Mouse (Mus musculus) liver, postnatal 0 days (tissue): ENCODE results near the gene Snai3. TPM values are rescaled to one million over a fixed set of nuclear protein-coding genes. Genes with fewer than 3 reads are reported as not detected.

Source experiments
- ATAC-seq: fragments of 200-750 bp; cut with Nextera tagmentation; 2 replicates; pipeline ENCODE4 v1.8.0; 2017; ENCODE audit warnings: mild to moderate bottlenecking, moderate library complexity
- DNase-seq: peaks from one replicate; pipeline ENCODE4 v3.0.0-alpha.2; 2016
- H3K27ac ChIP-seq: fragments of 300-500 bp; sonication (generic); 2 replicates; pipeline ENCODE4 v1.5.1; 2014; ENCODE audit warnings: antibody characterized with exemption, moderate library complexity, mild to moderate bottlenecking, low read depth
- H3K27me3 ChIP-seq: fragments of 300-500 bp; sonication (generic); 2 replicates; pipeline ENCODE4 v1.6.1; 2014; ENCODE audit warnings: low read length, control low read depth, mixed read lengths; ENCODE audit not compliant: insufficient read depth
- H3K36me3 ChIP-seq: fragments of 300-500 bp; sonication (generic); replicated peaks from 2 replicates; pipeline ENCODE4 v1.6.1; 2014; ENCODE audit warnings: mild to moderate bottlenecking, control low read depth, low read length, moderate library complexity, mixed read lengths; ENCODE audit not compliant: insufficient read depth
- H3K4me1 ChIP-seq: fragments of 300-500 bp; sonication (generic); 2 replicates; pipeline ENCODE4 v1.6.1; 2014; ENCODE audit warnings: antibody characterized with exemption, mild to moderate bottlenecking, control low read depth; ENCODE audit not compliant: insufficient read depth
- H3K4me2 ChIP-seq: fragments of 300-500 bp; sonication (generic); 2 replicates; pipeline ENCODE4 v1.6.1; 2014; ENCODE audit warnings: low read depth, mild to moderate bottlenecking, low read length, moderate library complexity, mixed read lengths
- H3K4me3 ChIP-seq: fragments of 300-500 bp; sonication (generic); 2 replicates; pipeline ENCODE4 v1.5.1; 2014; ENCODE audit warnings: low read depth, low read length
- H3K9ac ChIP-seq: fragments of 300-500 bp; sonication (generic); replicated peaks from 2 replicates; pipeline ENCODE4 v1.6.1; 2014; ENCODE audit warnings: mild to moderate bottlenecking, moderate library complexity
- H3K9me3 ChIP-seq: fragments of 300-500 bp; sonication (generic); 2 replicates; pipeline ENCODE4 v1.6.1; 2016; ENCODE audit warnings: mild to moderate bottlenecking, control low read depth, low read length, mixed read lengths
- CTCF ChIP-seq: sonication (generic); IDR thresholded peaks from 2 replicates; pipeline ENCODE4 v1.5.1; 2016; ENCODE audit warnings: antibody characterized with exemption, low read depth
- EP300 ChIP-seq: IDR thresholded peaks from 2 replicates; pipeline ENCODE4 v1.6.1; 2016; ENCODE audit warnings: antibody characterized with exemption, low read depth, mild to moderate bottlenecking
- WGBS: fragments of 180-500 bp; shearing (Covaris S2); extraction: QIAGEN DNeasy Blood & Tissue Kit; methylation state at CpG from one replicate; pipeline ENCODE4 v1.1.7; 2014; ENCODE audit not compliant: insufficient replicate concordance; 5-methylcytosine and 5-hydroxymethylcytosine counted together
- polyA plus RNA-seq: library from polyadenylated mRNA; unstranded; fragments of >200 nt; fragmentation: Nextera tagmentation; extraction: Ambion mirVana; gene quantifications from 2 replicates; pipeline ENCODE4 v1.2.1, GENCODE M21; 2015

The Snai3 gene
- polyA plus RNA-seq, result 1.4 and 3.4 TPM in 2 replicates

DNA sequence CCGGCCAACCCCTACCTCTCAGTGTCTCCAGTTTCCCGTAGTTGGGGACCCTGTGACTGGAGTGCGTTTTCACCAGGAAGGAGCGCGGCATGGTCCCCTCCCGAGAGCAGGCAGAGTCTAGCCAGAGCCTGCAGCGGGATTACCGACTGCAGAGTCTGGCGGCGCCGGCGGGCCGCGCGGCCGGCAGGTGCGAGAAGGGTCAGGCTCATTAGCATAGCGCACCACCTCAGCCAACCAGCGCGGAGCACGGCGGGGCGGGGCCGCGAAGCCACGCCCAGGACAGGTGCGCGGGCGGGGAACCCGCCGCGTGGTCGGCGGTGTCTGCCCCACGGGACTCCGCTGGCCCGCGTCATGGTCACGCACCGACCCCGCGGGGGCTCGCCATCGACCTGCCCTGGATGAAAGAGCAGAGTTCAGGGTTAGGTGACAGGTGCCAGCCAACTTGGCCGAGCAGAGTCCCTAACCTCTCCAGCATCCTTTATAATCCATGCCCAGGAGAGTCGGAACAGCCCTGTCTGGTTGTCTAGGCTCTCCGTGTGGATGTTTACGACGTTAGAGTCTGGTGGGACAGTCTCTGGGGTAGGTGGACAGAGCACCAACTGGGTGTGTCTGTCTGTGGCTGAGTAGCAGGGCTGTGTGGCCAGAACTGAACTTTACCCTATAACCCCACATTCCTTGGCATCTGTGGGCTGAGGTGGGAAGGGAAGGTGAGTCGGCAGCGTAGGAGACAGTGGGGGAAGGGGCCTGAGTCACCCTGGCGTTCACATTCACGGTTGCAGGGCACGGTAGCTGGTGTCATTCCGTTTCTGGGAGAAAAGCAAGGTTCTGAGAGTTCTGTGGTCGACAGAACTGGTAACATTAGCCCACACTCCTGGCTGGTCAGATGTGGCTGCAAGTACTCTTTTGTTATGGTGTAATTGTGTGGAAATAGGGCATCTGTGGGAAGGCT, at the start of gene Snai3:
Snai3 (minus strand) TSS at position 210 of the 949 bp plus-strand sequence.
- WGBS, result 4% methylated on average over 56 of the region's 56 CpGs
- H3K27me3 ChIP-seq, result peaks cover 23% of the 10 kb centered on the region
- peak; percentile 86 for ATAC-seq

DNA sequence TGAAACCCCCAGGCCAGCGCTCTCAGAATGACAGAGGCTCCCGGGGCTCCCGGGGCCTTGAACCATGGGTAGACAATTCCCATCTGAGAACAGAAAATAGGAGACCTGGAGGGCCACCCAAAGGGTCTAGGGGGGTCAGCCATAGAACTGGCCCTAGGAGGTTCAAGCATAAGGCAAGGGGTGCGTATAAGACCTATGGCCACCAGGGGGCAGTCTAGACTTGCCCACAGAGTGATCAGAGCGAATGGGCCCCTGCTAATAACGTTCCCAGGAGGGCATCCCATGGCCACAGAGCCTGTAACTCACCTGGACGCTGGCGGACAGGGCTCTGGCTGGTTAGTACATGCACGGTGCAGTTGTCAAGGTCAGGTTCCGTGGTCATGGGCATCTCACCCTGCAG, 40.3 kb upstream of the Snai3 start:
- 40% methylated on average over 10 of the region's 10 CpGs for WGBS
- peak; percentile 84 for DNase-seq

More for the DNA sequence above, at the start of gene Snai3:
- H3K4me1 ChIP-seq, result peaks cover 52% of the 10 kb centered on the region
- H3K27ac ChIP-seq, result no peak within 1 kb of the TSS; the same call in 1 of the 2 replicates
- peak; percentile 82 for DNase-seq
- H3K4me3 ChIP-seq, result peak within 1 kb of the TSS; percentile 31
- no peak within 1 kb of the TSS; the same call in 1 of the 2 replicates for H3K9ac ChIP-seq
- H3K36me3 ChIP-seq, result 0 out of 2 replicates have a peak, but pooled peaks cover 2% of the 10 kb centered on the region
- TF ChIP-seq EP300 (no peak), CTCF (no peak)
- H3K4me2 ChIP-seq, result peak within 1 kb of the TSS; percentile 63
- H3K9me3 ChIP-seq, result no peaks in the 10 kb centered on the region

DNA sequence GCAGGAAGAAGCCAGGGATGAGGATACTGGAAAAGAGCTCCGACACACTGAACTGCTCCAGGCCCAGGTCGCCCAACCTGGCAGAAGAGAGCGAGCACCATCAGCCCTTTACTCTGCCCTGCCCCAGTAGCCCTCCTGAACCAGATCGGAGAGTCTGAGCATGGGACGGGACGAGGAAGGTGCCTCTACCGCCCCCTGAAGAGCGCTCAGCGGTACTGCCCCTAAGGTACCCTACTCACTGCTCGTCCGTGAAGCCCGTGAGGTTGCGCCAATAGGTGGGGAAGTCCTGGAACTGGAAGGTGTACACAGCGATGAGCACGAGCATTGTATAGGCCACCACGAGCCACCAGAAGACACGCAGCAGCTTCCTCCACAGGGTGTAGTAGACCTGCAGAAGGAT, 37.4 kb upstream of the Snai3 start:
- DNase-seq, result no peak
- Histone ChIP-seq H3K4me3 (no peak overlapping the region), H3K9ac (no peak overlapping the region), H3K36me3 (peaks cover 62% of the 10 kb centered on the region), H3K9me3 (no peaks in the 10 kb centered on the region), H3K27ac (peak overlapping the region; percentile 1; the same call in 1 of the 2 replicates), H3K4me2 (no peak overlapping the region), H3K4me1 (no peaks in the 10 kb centered on the region), H3K27me3 (no peaks in the 10 kb centered on the region)
- TF ChIP-seq CTCF (peak; percentile 58), EP300 (no peak)
- 73% methylated on average over 17 of the region's 17 CpGs for WGBS
- no peak for ATAC-seq

More for the DNA sequence above, 40.3 kb upstream of the Snai3 start:
- Histone ChIP-seq H3K36me3 (peaks cover 45% of the 10 kb centered on the region), H3K4me1 (no peaks in the 10 kb centered on the region), H3K4me3 (no peak overlapping the region), H3K27ac (no peak overlapping the region), H3K9ac (no peak overlapping the region), H3K4me2 (no peak overlapping the region), H3K9me3 (no peaks in the 10 kb centered on the region), H3K27me3 (no peaks in the 10 kb centered on the region)
- peak; percentile 77 for ATAC-seq
- TF ChIP-seq CTCF (peak; percentile 98), EP300 (no peak)

DNA sequence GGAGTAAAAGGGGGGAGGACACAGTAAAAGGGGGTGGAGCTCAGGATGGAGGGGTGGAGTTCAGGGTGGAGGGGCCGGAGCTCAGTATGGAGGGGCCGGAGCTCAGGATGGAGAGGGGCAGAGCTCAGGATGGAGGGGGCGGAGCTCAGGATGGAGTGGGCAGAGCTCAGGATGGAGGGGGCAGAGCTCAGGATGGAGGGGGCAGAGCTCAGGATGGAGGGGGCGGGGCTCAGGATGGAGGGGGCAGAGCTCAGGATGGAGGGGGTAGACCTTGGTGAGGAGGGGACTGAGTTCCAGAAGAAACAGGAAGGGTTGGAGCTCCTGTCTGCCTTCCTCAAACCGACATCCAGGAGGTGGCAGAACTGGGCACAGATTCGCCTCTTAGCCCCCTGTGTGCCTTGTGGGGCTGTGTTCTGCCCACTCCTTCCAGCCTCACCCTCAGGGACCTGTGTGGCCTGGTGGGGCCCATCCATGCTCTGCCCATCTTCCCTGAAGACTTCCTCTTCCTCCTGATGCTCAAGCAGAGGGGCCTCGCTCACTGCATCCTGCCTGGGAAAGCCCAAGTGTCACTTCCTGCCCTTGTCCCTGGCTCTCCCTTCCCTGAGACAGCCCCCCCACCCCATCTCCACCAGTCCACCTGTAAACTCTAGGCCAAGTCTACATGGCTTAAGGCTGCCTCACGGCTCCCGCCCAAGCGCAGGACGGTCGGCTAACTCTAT, 36.6 kb upstream of the Snai3 start:
- H3K36me3 ChIP-seq, result peaks cover 62% of the 10 kb centered on the region
- no peak overlapping the region for H3K4me3 ChIP-seq
- DNase-seq, result no peak
- no peaks in the 10 kb centered on the region for H3K4me1 ChIP-seq
- H3K9ac ChIP-seq, result no peak overlapping the region
- H3K27ac ChIP-seq, result peak overlapping the region; percentile 1; the same call in 1 of the 2 replicates
- H3K4me2 ChIP-seq, result no peak overlapping the region
- H3K27me3 ChIP-seq, result no peaks in the 10 kb centered on the region
- ATAC-seq, result 0 out of 2 replicates have a peak, but pooled peaks have one; percentile 20
- WGBS, result 83% methylated on average over 10 of the region's 12 CpGs
- no peaks in the 10 kb centered on the region for H3K9me3 ChIP-seq
- TF ChIP-seq CTCF (no peak), EP300 (no peak)

DNA sequence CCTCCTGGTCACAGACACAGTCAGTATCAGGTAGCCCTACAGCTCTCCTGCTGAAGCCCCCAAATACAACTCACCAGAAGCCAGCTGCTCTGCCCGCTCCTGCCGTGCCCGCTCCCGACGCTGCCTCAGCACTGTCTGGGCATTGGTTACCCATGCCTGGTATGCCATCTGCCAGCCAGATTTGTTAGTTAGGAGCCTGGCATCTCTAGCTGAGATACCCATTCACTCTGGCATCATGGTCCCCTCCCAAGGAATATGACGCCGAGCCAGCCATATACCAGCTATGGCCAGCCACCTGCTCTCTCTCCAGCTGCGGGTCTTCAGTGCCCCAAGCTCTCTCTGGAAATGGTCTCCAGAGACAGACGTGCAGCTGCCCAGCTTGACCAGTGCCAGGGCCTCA, 27.9 kb upstream of the Snai3 start:
- no peaks in the 10 kb centered on the region for H3K9me3 ChIP-seq
- no peak for DNase-seq
- H3K9ac ChIP-seq, result no peak overlapping the region
- no peaks in the 10 kb centered on the region for H3K27me3 ChIP-seq
- H3K4me3 ChIP-seq, result no peak overlapping the region
- no peaks in the 10 kb centered on the region for H3K4me1 ChIP-seq
- H3K36me3 ChIP-seq, result peaks cover 67% of the 10 kb centered on the region
- no peak overlapping the region for H3K4me2 ChIP-seq
- no peak for ATAC-seq
- WGBS, result 94% methylated on average over 9 of the region's 9 CpGs
- TF ChIP-seq CTCF (no peak), EP300 (no peak)
- H3K27ac ChIP-seq, result no peak overlapping the region

DNA sequence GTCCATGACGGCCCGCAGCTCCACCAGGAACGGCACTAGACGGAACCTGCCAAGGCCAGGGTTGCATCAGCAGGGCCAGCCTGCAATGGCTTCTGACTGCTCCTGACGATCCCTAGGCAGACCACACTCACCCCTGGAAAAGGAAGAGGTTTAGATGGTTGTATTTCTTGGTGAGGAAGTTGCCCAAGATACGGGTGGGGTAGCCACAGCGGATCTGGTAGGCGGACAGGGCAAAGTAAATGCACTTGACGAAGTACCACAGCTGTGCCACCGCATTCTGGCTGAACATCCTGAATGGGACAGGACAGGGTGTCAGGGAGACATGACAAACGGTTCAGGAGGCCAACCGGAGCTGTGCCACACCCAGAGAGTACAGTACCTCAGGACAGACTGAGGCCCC, 24.3 kb upstream of the Snai3 start:
- DNase-seq, result no peak
- WGBS, result 69% methylated on average over 12 of the region's 12 CpGs
- Histone ChIP-seq H3K27ac (no peak overlapping the region), H3K4me3 (no peak overlapping the region), H3K4me2 (no peak overlapping the region), H3K4me1 (no peaks in the 10 kb centered on the region), H3K9me3 (no peaks in the 10 kb centered on the region), H3K27me3 (no peaks in the 10 kb centered on the region), H3K9ac (no peak overlapping the region), H3K36me3 (peaks cover 75% of the 10 kb centered on the region)
- no peak; the same call in 1 of the 2 replicates for ATAC-seq
- TF ChIP-seq EP300 (no peak), CTCF (no peak)
